Mouse (Mus musculus): ENCODE measurements around the gene Tango2. TPM values are rescaled to one million over a fixed set of nuclear protein-coding genes. Genes with fewer than 3 reads are reported as not detected.

Tango2 gene
- polyA plus RNA-seq, 1 experiment from 2014 or later: 79.5 TPM

GRCm38 (mm10) chr16:18353106-18353505 lies 5.2 kb upstream of the Tango2 start:
- 81% methylated on average over 1 of the region's 1 CpGs for WGBS
- H3K4me2 ChIP-seq: no peak overlapping the region
- H3K9ac ChIP-seq: no peak overlapping the region
- H3K9me3 ChIP-seq: no peaks in the 10 kb centered on the region
- no peak overlapping the region for H3K27ac ChIP-seq (replicated peaks)
- peaks cover 16% of the 10 kb centered on the region; the same call in 1 of the 2 replicates for H3K36me3 ChIP-seq
- no peak overlapping the region for H3K4me3 ChIP-seq
- peaks cover 38% of the 10 kb centered on the region for H3K4me1 ChIP-seq (replicated peaks)
- H3K27me3 ChIP-seq: no peaks in the 10 kb centered on the region
- ATAC-seq (ENCODE audit: low read depth): no peak

- H3K36me3 ChIP-seq: peaks cover 16% of the 10 kb centered on the region; the same call in 1 of the 2 replicates
- WGBS: 57% methylated on average over 5 of the region's 5 CpGs
- no peak overlapping the region for H3K27ac ChIP-seq (replicated peaks)
- peaks cover 49% of the 10 kb centered on the region for H3K4me1 ChIP-seq (replicated peaks)
- H3K9ac ChIP-seq: no peak overlapping the region
- ATAC-seq (ENCODE audit: low read depth): no peak
- H3K27me3 ChIP-seq: no peaks in the 10 kb centered on the region
- no peaks in the 10 kb centered on the region for H3K9me3 ChIP-seq
- no peak overlapping the region for H3K4me3 ChIP-seq
- H3K4me2 ChIP-seq: no peak overlapping the region
Measured at GRCm38 (mm10) chr16:18351313-18352055, 3.6 kb upstream of the Tango2 start.

- H3K27me3 ChIP-seq: no peaks in the 10 kb centered on the region
- H3K36me3 ChIP-seq: peaks cover 16% of the 10 kb centered on the region; the same call in 1 of the 2 replicates
- peak overlapping the region; percentile 59 for H3K4me2 ChIP-seq
- peak overlapping the region; percentile 93; the same call in 1 of the 2 replicates for H3K9ac ChIP-seq
- peak overlapping the region; percentile 85 for H3K4me3 ChIP-seq
- no peak for ATAC-seq (ENCODE audit: low read depth)
- 76% methylated on average over 12 of the region's 12 CpGs for WGBS
- no peaks in the 10 kb centered on the region for H3K9me3 ChIP-seq
- H3K27ac ChIP-seq (replicated peaks): no peak overlapping the region
- peaks cover 58% of the 10 kb centered on the region for H3K4me1 ChIP-seq (replicated peaks)
Measured at GRCm38 (mm10) chr16:18349761-18350325, 1.9 kb upstream of the Tango2 start.

GRCm38 (mm10) chr16:18348601-18349175 lies 785 bp upstream of the Tango2 start:
- Histone ChIP-seq H3K27me3 (no peaks in the 10 kb centered on the region), H3K27ac (replicated peaks) (peak overlapping the region; percentile 75; the same call in 1 of the 2 replicates), H3K9ac (peak overlapping the region; percentile 93), H3K4me1 (replicated peaks) (peaks cover 67% of the 10 kb centered on the region), H3K4me3 (peak overlapping the region; percentile 85), H3K9me3 (no peaks in the 10 kb centered on the region), H3K36me3 (0 out of 2 replicates have a peak, but pooled peaks cover 9% of the 10 kb centered on the region), H3K4me2 (peak overlapping the region; percentile 59)
- under 1% methylated on average over 28 of the region's 28 CpGs for WGBS
- ATAC-seq (ENCODE audit: low read depth): peak; percentile 13; the same call in 1 of the 2 replicates

- no peak overlapping the region; the same call in 1 of the 2 replicates for H3K27ac ChIP-seq (replicated peaks)
- peaks cover 75% of the 10 kb centered on the region for H3K4me1 ChIP-seq (replicated peaks)
- peak; percentile 4; the same call in 1 of the 2 replicates for ATAC-seq (ENCODE audit: low read depth)
Measured at GRCm38 (mm10) chr16:18345243-18345642, 2.7 kb downstream of the Tango2 start.

GRCm38 (mm10) chr16:18343778-18344177 lies 4.1 kb downstream of the Tango2 start:
- WGBS: under 1% methylated on average over 38 of the region's 38 CpGs
- peak; percentile 90 for ATAC-seq (ENCODE audit: low read depth)
- Histone ChIP-seq H3K36me3 (no peaks in the 10 kb centered on the region), H3K4me1 (replicated peaks) (peaks cover 69% of the 10 kb centered on the region), H3K4me3 (peak overlapping the region; percentile 64), H3K4me2 (peak overlapping the region; percentile 76), H3K27ac (replicated peaks) (peak overlapping the region; percentile 86), H3K9ac (peak overlapping the region; percentile 75), H3K27me3 (no peaks in the 10 kb centered on the region), H3K9me3 (no peaks in the 10 kb centered on the region)

More at GRCm38 (mm10) chr16:18345243-18345642, 2.7 kb downstream of the Tango2 start:
- no peaks in the 10 kb centered on the region for H3K27me3 ChIP-seq
- H3K4me3 ChIP-seq: no peak overlapping the region
- no peaks in the 10 kb centered on the region for H3K9me3 ChIP-seq
- 6% methylated on average over 3 of the region's 3 CpGs for WGBS
- no peak overlapping the region for H3K4me2 ChIP-seq
- H3K36me3 ChIP-seq: no peaks in the 10 kb centered on the region
- no peak overlapping the region for H3K9ac ChIP-seq

GRCm38 (mm10) chr16:18342650-18343570 lies 5.0 kb downstream of the Tango2 start:
- H3K4me3 ChIP-seq: peak overlapping the region; percentile 64
- H3K9me3 ChIP-seq: no peaks in the 10 kb centered on the region
- no peaks in the 10 kb centered on the region for H3K27me3 ChIP-seq
- H3K4me2 ChIP-seq: peak overlapping the region; percentile 76
- peak overlapping the region; percentile 75 for H3K9ac ChIP-seq
- peaks cover 7% of the 10 kb centered on the region for H3K36me3 ChIP-seq
- peak overlapping the region; percentile 52 for H3K27ac ChIP-seq (replicated peaks)
- 41% methylated on average over 9 of the region's 9 CpGs for WGBS
- peaks cover 68% of the 10 kb centered on the region for H3K4me1 ChIP-seq (replicated peaks)
- ATAC-seq (ENCODE audit: low read depth): no peak; the same call in 1 of the 2 replicates

- 88% methylated on average over 2 of the region's 2 CpGs for WGBS
- ATAC-seq (ENCODE audit: low read depth): no peak
- Histone ChIP-seq H3K4me3 (no peak overlapping the region), H3K4me1 (replicated peaks) (peaks cover 61% of the 10 kb centered on the region), H3K36me3 (peaks cover 15% of the 10 kb centered on the region), H3K4me2 (peak overlapping the region; percentile 76), H3K27ac (replicated peaks) (no peak overlapping the region), H3K27me3 (no peaks in the 10 kb centered on the region), H3K9ac (no peak overlapping the region), H3K9me3 (no peaks in the 10 kb centered on the region)
Measured at GRCm38 (mm10) chr16:18342076-18342475, 5.8 kb downstream of the Tango2 start.

- WGBS: 92% methylated on average over 8 of the region's 8 CpGs
- H3K9me3 ChIP-seq: no peaks in the 10 kb centered on the region
- no peak overlapping the region for H3K4me3 ChIP-seq
- H3K4me2 ChIP-seq: no peak overlapping the region
- H3K4me1 ChIP-seq (replicated peaks): peaks cover 58% of the 10 kb centered on the region
- ATAC-seq (ENCODE audit: low read depth): no peak
- no peak overlapping the region for H3K27ac ChIP-seq (replicated peaks)
- H3K27me3 ChIP-seq: no peaks in the 10 kb centered on the region
- no peak overlapping the region for H3K9ac ChIP-seq
- peaks cover 19% of the 10 kb centered on the region for H3K36me3 ChIP-seq
Measured at GRCm38 (mm10) chr16:18341605-18342004, 6.3 kb downstream of the Tango2 start.

- no peak overlapping the region for H3K27ac ChIP-seq (replicated peaks)
- peaks cover 34% of the 10 kb centered on the region for H3K36me3 ChIP-seq
- H3K4me2 ChIP-seq: no peak overlapping the region
- H3K9ac ChIP-seq: 0 out of 2 replicates have a peak overlapping the region, but pooled peaks have one; percentile 18
- peaks cover 49% of the 10 kb centered on the region for H3K4me1 ChIP-seq (replicated peaks)
- no peak overlapping the region for H3K4me3 ChIP-seq
- no peaks in the 10 kb centered on the region for H3K9me3 ChIP-seq
- no peaks in the 10 kb centered on the region for H3K27me3 ChIP-seq
- 43% methylated on average over 1 of the region's 1 CpGs for WGBS
- ATAC-seq (ENCODE audit: low read depth): no peak
Measured at GRCm38 (mm10) chr16:18339866-18340265, 8.0 kb downstream of the Tango2 start.

- WGBS: 94% methylated on average over 4 of the region's 4 CpGs
- no peaks in the 10 kb centered on the region for H3K9me3 ChIP-seq
Measured at GRCm38 (mm10) chr16:18337261-18337660, 10.6 kb downstream of the Tango2 start.

More at GRCm38 (mm10) chr16:18337261-18337660, 10.6 kb downstream of the Tango2 start:
- no peak for ATAC-seq (ENCODE audit: low read depth)
- Histone ChIP-seq H3K9ac (no peak overlapping the region), H3K36me3 (peaks cover 43% of the 10 kb centered on the region), H3K4me1 (replicated peaks) (peaks cover 28% of the 10 kb centered on the region), H3K27ac (replicated peaks) (no peak overlapping the region), H3K4me2 (no peak overlapping the region), H3K27me3 (no peaks in the 10 kb centered on the region), H3K4me3 (no peak overlapping the region)
